Mouse (Mus musculus): ENCODE measurements around the gene Plek2. TPM values are rescaled to one million over a fixed set of nuclear protein-coding genes. Genes with fewer than 3 reads are reported as not detected.

Gene Plek2
- total and polyA plus RNA-seq, 3 experiments, result not detected

GRCm38 (mm10) chr12:78914458-78914857, 7.7 kb upstream of the Plek2 start:
- Histone ChIP-seq H3K9me3 (replicated peaks) (peaks cover 2% of the 10 kb centered on the region), H3K4me3 (ENCODE audit: low read depth, low read length) (no peak overlapping the region), H3K4me1 (ENCODE audit: insufficient read depth, low read depth, low read length) (peaks cover 58% of the 10 kb centered on the region), H3K27me3 (ENCODE audit: insufficient read depth, low read length) (no peaks in the 10 kb centered on the region), H3K36me3 (replicated peaks) (no peaks in the 10 kb centered on the region)
- ATAC-seq (ENCODE audit: extremely low read depth, insufficient number of reproducible peaks, low FRiP score, poor library complexity, severe bottlenecking), result no peak
- DNase-seq (ENCODE audit: low spot score), result no peak
- TF ChIP-seq POLR2AphosphoS5 (IDR thresholded peaks at IDR 0.05; ENCODE audit: insufficient replicate concordance, low read depth, low read length) (no peak), CTCF (IDR thresholded peaks at IDR 0.05; ENCODE audit: low read depth, low read length) (no peak), TAL1 (conservative IDR thresholded peaks at IDR 0.05; ENCODE audit: low read depth, low read length) (no peak), GATA1 (IDR thresholded peaks at IDR 0.05; ENCODE audit: borderline replicate concordance, low read length) (no peak), GATA2 (IDR thresholded peaks at IDR 0.05; ENCODE audit: borderline replicate concordance, low read depth, low read length) (no peak)

GRCm38 (mm10) chr12:78911707-78912417, 5.1 kb upstream of the Plek2 start:
- peak; percentile 76 for DNase-seq (ENCODE audit: low spot score)
- Histone ChIP-seq H3K36me3 (replicated peaks) (no peaks in the 10 kb centered on the region), H3K27me3 (ENCODE audit: insufficient read depth, low read length) (peaks cover under 1% of the 10 kb centered on the region; the same call in 1 of the 2 replicates), H3K4me1 (ENCODE audit: insufficient read depth, low read depth, low read length) (peaks cover 45% of the 10 kb centered on the region), H3K9me3 (replicated peaks) (peaks cover 23% of the 10 kb centered on the region), H3K4me3 (ENCODE audit: low read depth, low read length) (peak overlapping the region; percentile 68)
- peak; percentile 5; the same call in 1 of the 2 replicates for ATAC-seq (ENCODE audit: extremely low read depth, insufficient number of reproducible peaks, low FRiP score, poor library complexity, severe bottlenecking)
- TF ChIP-seq TAL1 (conservative IDR thresholded peaks at IDR 0.05; ENCODE audit: low read depth, low read length) (no peak), GATA2 (IDR thresholded peaks at IDR 0.05; ENCODE audit: borderline replicate concordance, low read depth, low read length) (no peak), POLR2AphosphoS5 (IDR thresholded peaks at IDR 0.05; ENCODE audit: insufficient replicate concordance, low read depth, low read length) (no peak), GATA1 (IDR thresholded peaks at IDR 0.05; ENCODE audit: borderline replicate concordance, low read length) (no peak), CTCF (IDR thresholded peaks at IDR 0.05; ENCODE audit: low read depth, low read length) (no peak)

GRCm38 (mm10) chr12:78910684-78911461, 4.1 kb upstream of the Plek2 start:
- peaks cover 26% of the 10 kb centered on the region for H3K9me3 ChIP-seq (replicated peaks)
- TF ChIP-seq TAL1 (conservative IDR thresholded peaks at IDR 0.05; ENCODE audit: low read depth, low read length) (peak; percentile 48), CTCF (IDR thresholded peaks at IDR 0.05; ENCODE audit: low read depth, low read length) (no peak)
- ATAC-seq (ENCODE audit: extremely low read depth, insufficient number of reproducible peaks, low FRiP score, poor library complexity, severe bottlenecking), result peak; percentile 86
- no peaks in the 10 kb centered on the region for H3K36me3 ChIP-seq (replicated peaks)
- peaks cover 45% of the 10 kb centered on the region for H3K4me1 ChIP-seq (ENCODE audit: insufficient read depth, low read depth, low read length)
- peak overlapping the region; percentile 68; the same call in 1 of the 2 replicates for H3K4me3 ChIP-seq (ENCODE audit: low read depth, low read length)
- peak; percentile 76 for DNase-seq (ENCODE audit: low spot score)
- H3K27me3 ChIP-seq (ENCODE audit: insufficient read depth, low read length), result peaks cover 4% of the 10 kb centered on the region; the same call in 1 of the 2 replicates

DNA sequence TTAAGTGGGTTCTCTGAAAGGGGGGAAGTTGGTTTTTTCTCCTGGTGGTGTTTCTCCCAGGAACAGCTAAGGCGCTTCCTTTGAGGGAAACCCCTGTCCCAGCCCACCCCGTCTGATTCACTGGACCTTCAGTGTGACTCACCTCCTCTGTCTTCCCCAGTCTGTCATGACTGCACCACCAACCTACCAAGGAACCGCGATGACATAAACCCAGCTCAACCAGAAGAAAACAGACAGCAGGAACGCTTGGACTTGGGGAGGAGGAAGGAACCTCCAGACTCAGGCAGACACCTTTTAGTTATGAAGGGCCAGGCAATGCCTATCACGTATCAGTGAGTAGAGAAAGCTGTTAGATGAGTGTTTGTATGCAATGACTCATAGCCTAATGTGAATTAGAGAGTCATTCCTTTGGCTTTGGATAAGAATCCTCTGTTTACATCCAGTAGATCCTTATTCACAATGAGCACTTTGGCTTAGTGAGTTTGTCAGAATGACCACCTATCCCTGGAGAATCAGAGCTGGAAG, 1.4 kb upstream of the Plek2 start:
- Histone ChIP-seq H3K36me3 (replicated peaks) (no peaks in the 10 kb centered on the region), H3K27me3 (ENCODE audit: insufficient read depth, low read length) (peaks cover 10% of the 10 kb centered on the region), H3K9me3 (replicated peaks) (peaks cover 26% of the 10 kb centered on the region), H3K4me1 (ENCODE audit: insufficient read depth, low read depth, low read length) (peaks cover 44% of the 10 kb centered on the region), H3K4me3 (ENCODE audit: low read depth, low read length) (no peak overlapping the region)
- ATAC-seq (ENCODE audit: extremely low read depth, insufficient number of reproducible peaks, low FRiP score, poor library complexity, severe bottlenecking) (no peak), DNase-seq (ENCODE audit: low spot score) (no peak)
- no peak for TF ChIP-seq TAL1 (conservative IDR thresholded peaks at IDR 0.05; ENCODE audit: low read depth, low read length)
- TF ChIP-seq GATA1 (IDR thresholded peaks at IDR 0.05; ENCODE audit: borderline replicate concordance, low read length), result no peak
- no peak for TF ChIP-seq CTCF (IDR thresholded peaks at IDR 0.05; ENCODE audit: low read depth, low read length)
- no peak for TF ChIP-seq POLR2AphosphoS5 (IDR thresholded peaks at IDR 0.05; ENCODE audit: insufficient replicate concordance, low read depth, low read length)
- no peak for TF ChIP-seq GATA2 (IDR thresholded peaks at IDR 0.05; ENCODE audit: borderline replicate concordance, low read depth, low read length)

- H3K27me3 ChIP-seq (ENCODE audit: insufficient read depth, low read length), result peaks cover 14% of the 10 kb centered on the region
- no peak for TF ChIP-seq POLR2AphosphoS5 (IDR thresholded peaks at IDR 0.05; ENCODE audit: insufficient replicate concordance, low read depth, low read length)
- TF ChIP-seq GATA2 (IDR thresholded peaks at IDR 0.05; ENCODE audit: borderline replicate concordance, low read depth, low read length), result no peak
- TF ChIP-seq TAL1 (conservative IDR thresholded peaks at IDR 0.05; ENCODE audit: low read depth, low read length), result no peak
- no peak for TF ChIP-seq CTCF (IDR thresholded peaks at IDR 0.05; ENCODE audit: low read depth, low read length)
- TF ChIP-seq GATA1 (IDR thresholded peaks at IDR 0.05; ENCODE audit: borderline replicate concordance, low read length), result no peak
- peaks cover 16% of the 10 kb centered on the region for H3K4me1 ChIP-seq (ENCODE audit: insufficient read depth, low read depth, low read length)
- no peak overlapping the region for H3K4me3 ChIP-seq (ENCODE audit: low read depth, low read length)
- no peak for DNase-seq (ENCODE audit: low spot score)
- no peak for ATAC-seq (ENCODE audit: extremely low read depth, insufficient number of reproducible peaks, low FRiP score, poor library complexity, severe bottlenecking)
- H3K36me3 ChIP-seq (replicated peaks), result no peaks in the 10 kb centered on the region
- H3K9me3 ChIP-seq (replicated peaks), result peaks cover 25% of the 10 kb centered on the region
Measured at GRCm38 (mm10) chr12:78904499-78904898, 2.3 kb downstream of the Plek2 start.

DNA sequence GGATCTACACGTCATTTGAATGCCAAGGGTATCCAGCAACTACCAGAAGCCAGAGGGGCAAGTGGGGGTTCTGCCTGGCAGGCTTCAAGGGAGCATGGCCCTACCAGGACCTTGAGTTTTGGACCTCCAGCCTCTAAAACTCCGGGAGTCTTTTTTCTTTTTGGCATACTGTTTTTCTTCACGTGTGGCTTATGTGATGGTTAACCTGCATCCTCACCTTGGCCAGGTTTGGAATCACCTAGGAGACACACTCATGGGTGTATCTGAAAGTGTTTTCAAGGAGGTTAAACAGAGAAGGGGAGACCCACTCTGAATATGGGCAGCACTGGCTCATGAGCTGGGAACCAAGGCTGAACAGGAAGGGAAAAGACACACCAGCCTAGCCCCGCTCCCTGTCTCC, 3.5 kb downstream of the Plek2 start:
- Histone ChIP-seq H3K27me3 (ENCODE audit: insufficient read depth, low read length) (peaks cover 14% of the 10 kb centered on the region), H3K4me1 (ENCODE audit: insufficient read depth, low read depth, low read length) (peaks cover 13% of the 10 kb centered on the region), H3K4me3 (ENCODE audit: low read depth, low read length) (no peak overlapping the region), H3K9me3 (replicated peaks) (peaks cover 14% of the 10 kb centered on the region), H3K36me3 (replicated peaks) (no peaks in the 10 kb centered on the region)
- no peak for TF ChIP-seq CTCF (IDR thresholded peaks at IDR 0.05; ENCODE audit: low read depth, low read length)
- no peak for TF ChIP-seq GATA1 (IDR thresholded peaks at IDR 0.05; ENCODE audit: borderline replicate concordance, low read length)
- no peak for TF ChIP-seq POLR2AphosphoS5 (IDR thresholded peaks at IDR 0.05; ENCODE audit: insufficient replicate concordance, low read depth, low read length)
- no peak for TF ChIP-seq GATA2 (IDR thresholded peaks at IDR 0.05; ENCODE audit: borderline replicate concordance, low read depth, low read length)
- no peak for TF ChIP-seq TAL1 (conservative IDR thresholded peaks at IDR 0.05; ENCODE audit: low read depth, low read length)
- ATAC-seq (ENCODE audit: extremely low read depth, insufficient number of reproducible peaks, low FRiP score, poor library complexity, severe bottlenecking) (no peak), DNase-seq (ENCODE audit: low spot score) (no peak)
